Mouse (Mus musculus): ENCODE data around the gene Tns1. TPM values are rescaled to one million over a fixed set of nuclear protein-coding genes. Genes with fewer than 3 reads are reported as not detected.
A peak's percentile ranks its signal among the peaks of the same experiment; 100 is the strongest.

Tns1 gene
- polyA plus RNA-seq, 1 experiment from 2014 or later, result 15.6 TPM

- ATAC-seq (replicated peaks; ENCODE audit: low FRiP score), result no peak
- H3K4me2 ChIP-seq (ENCODE audit: low read depth, low read length, severe bottlenecking), result no peak overlapping the region
- no peak overlapping the region for H3K4me3 ChIP-seq (ENCODE audit: low read depth, low read length)
- no peak overlapping the region for H3K9ac ChIP-seq (ENCODE audit: low read length)
- no peaks in the 10 kb centered on the region for H3K27me3 ChIP-seq (ENCODE audit: control insufficient read depth, insufficient read depth, low read length)
- DNase-seq (ENCODE audit: low spot score), result no peak
- no peak overlapping the region for H3K27ac ChIP-seq (ENCODE audit: low read depth, low read length)
- no peaks in the 10 kb centered on the region for H3K36me3 ChIP-seq (ENCODE audit: control insufficient read depth, insufficient read depth, low read length)
- no peaks in the 10 kb centered on the region for H3K4me1 ChIP-seq (replicated peaks; ENCODE audit: control insufficient read depth, insufficient read depth, low read length)
- WGBS, result 65% methylated on average over 5 of the region's 5 CpGs
- no peaks in the 10 kb centered on the region for H3K9me3 ChIP-seq (ENCODE audit: control insufficient read depth, low read length)
Observed at GRCm38 (mm10) chr1:73992201-73992938, 131.9 kb downstream of the Tns1 start.

- Histone ChIP-seq H3K9ac (ENCODE audit: low read length) (no peak overlapping the region), H3K27me3 (ENCODE audit: control insufficient read depth, insufficient read depth, low read length) (no peaks in the 10 kb centered on the region), H3K4me2 (ENCODE audit: low read depth, low read length, severe bottlenecking) (no peak overlapping the region), H3K27ac (ENCODE audit: low read depth, low read length) (no peak overlapping the region), H3K4me1 (replicated peaks; ENCODE audit: control insufficient read depth, insufficient read depth, low read length) (no peaks in the 10 kb centered on the region), H3K36me3 (ENCODE audit: control insufficient read depth, insufficient read depth, low read length) (no peaks in the 10 kb centered on the region), H3K4me3 (ENCODE audit: low read depth, low read length) (no peak overlapping the region), H3K9me3 (ENCODE audit: control insufficient read depth, low read length) (no peaks in the 10 kb centered on the region)
- WGBS, result 87% methylated on average over 7 of the region's 7 CpGs
- ATAC-seq (replicated peaks; ENCODE audit: low FRiP score), result no peak
- no peak for DNase-seq (ENCODE audit: low spot score)
Observed at GRCm38 (mm10) chr1:73991226-73991625, 133.0 kb downstream of the Tns1 start.

- H3K4me2 ChIP-seq (ENCODE audit: low read depth, low read length, severe bottlenecking), result no peak overlapping the region
- H3K27ac ChIP-seq (ENCODE audit: low read depth, low read length), result no peak overlapping the region
- H3K4me1 ChIP-seq (replicated peaks; ENCODE audit: control insufficient read depth, insufficient read depth, low read length), result no peaks in the 10 kb centered on the region
- no peaks in the 10 kb centered on the region for H3K36me3 ChIP-seq (ENCODE audit: control insufficient read depth, insufficient read depth, low read length)
- H3K27me3 ChIP-seq (ENCODE audit: control insufficient read depth, insufficient read depth, low read length), result no peaks in the 10 kb centered on the region
- no peaks in the 10 kb centered on the region for H3K9me3 ChIP-seq (ENCODE audit: control insufficient read depth, low read length)
- 85% methylated on average over 3 of the region's 3 CpGs for WGBS
- no peak overlapping the region for H3K4me3 ChIP-seq (ENCODE audit: low read depth, low read length)
- no peak overlapping the region for H3K9ac ChIP-seq (ENCODE audit: low read length)
- no peak for DNase-seq (ENCODE audit: low spot score)
- ATAC-seq (replicated peaks; ENCODE audit: low FRiP score), result no peak
Observed at GRCm38 (mm10) chr1:73990024-73990423, 134.2 kb downstream of the Tns1 start.

GRCm38 (mm10) chr1:73987705-73988201, 136.5 kb downstream of the Tns1 start:
- Histone ChIP-seq H3K27me3 (ENCODE audit: control insufficient read depth, insufficient read depth, low read length) (no peaks in the 10 kb centered on the region), H3K9me3 (ENCODE audit: control insufficient read depth, low read length) (no peaks in the 10 kb centered on the region), H3K4me2 (ENCODE audit: low read depth, low read length, severe bottlenecking) (no peak overlapping the region), H3K4me1 (replicated peaks; ENCODE audit: control insufficient read depth, insufficient read depth, low read length) (no peaks in the 10 kb centered on the region), H3K27ac (ENCODE audit: low read depth, low read length) (no peak overlapping the region), H3K36me3 (ENCODE audit: control insufficient read depth, insufficient read depth, low read length) (no peaks in the 10 kb centered on the region), H3K4me3 (ENCODE audit: low read depth, low read length) (no peak overlapping the region), H3K9ac (ENCODE audit: low read length) (no peak overlapping the region)
- no peak for ATAC-seq (replicated peaks; ENCODE audit: low FRiP score)
- DNase-seq (ENCODE audit: low spot score), result no peak
- WGBS, result 61% methylated on average over 6 of the region's 9 CpGs

GRCm38 (mm10) chr1:73986268-73987045, 137.8 kb downstream of the Tns1 start:
- no peaks in the 10 kb centered on the region for H3K9me3 ChIP-seq (ENCODE audit: control insufficient read depth, low read length)
- H3K9ac ChIP-seq (ENCODE audit: low read length), result no peak overlapping the region
- no peak overlapping the region for H3K4me3 ChIP-seq (ENCODE audit: low read depth, low read length)
- ATAC-seq (replicated peaks; ENCODE audit: low FRiP score), result no peak
- 43% methylated on average over 6 of the region's 6 CpGs for WGBS
- H3K36me3 ChIP-seq (ENCODE audit: control insufficient read depth, insufficient read depth, low read length), result no peaks in the 10 kb centered on the region
- no peaks in the 10 kb centered on the region for H3K27me3 ChIP-seq (ENCODE audit: control insufficient read depth, insufficient read depth, low read length)
- H3K27ac ChIP-seq (ENCODE audit: low read depth, low read length), result no peak overlapping the region
- H3K4me2 ChIP-seq (ENCODE audit: low read depth, low read length, severe bottlenecking), result no peak overlapping the region
- no peaks in the 10 kb centered on the region for H3K4me1 ChIP-seq (replicated peaks; ENCODE audit: control insufficient read depth, insufficient read depth, low read length)
- DNase-seq (ENCODE audit: low spot score), result peak; percentile 68

GRCm38 (mm10) chr1:73985611-73986010, 138.6 kb downstream of the Tns1 start:
- H3K27me3 ChIP-seq (ENCODE audit: control insufficient read depth, insufficient read depth, low read length), result no peaks in the 10 kb centered on the region
- H3K27ac ChIP-seq (ENCODE audit: low read depth, low read length), result no peak overlapping the region
- 79% methylated on average over 4 of the region's 4 CpGs for WGBS
- no peak for DNase-seq (ENCODE audit: low spot score)
- no peaks in the 10 kb centered on the region for H3K36me3 ChIP-seq (ENCODE audit: control insufficient read depth, insufficient read depth, low read length)
- no peak overlapping the region for H3K4me3 ChIP-seq (ENCODE audit: low read depth, low read length)
- no peak overlapping the region for H3K9ac ChIP-seq (ENCODE audit: low read length)
- no peak overlapping the region for H3K4me2 ChIP-seq (ENCODE audit: low read depth, low read length, severe bottlenecking)
- ATAC-seq (replicated peaks; ENCODE audit: low FRiP score), result no peak
- H3K9me3 ChIP-seq (ENCODE audit: control insufficient read depth, low read length), result no peaks in the 10 kb centered on the region
- no peaks in the 10 kb centered on the region for H3K4me1 ChIP-seq (replicated peaks; ENCODE audit: control insufficient read depth, insufficient read depth, low read length)

GRCm38 (mm10) chr1:73979214-73979613, 145.0 kb downstream of the Tns1 start:
- H3K4me2 ChIP-seq (ENCODE audit: low read depth, low read length, severe bottlenecking), result no peak overlapping the region
- no peak for ATAC-seq (replicated peaks; ENCODE audit: low FRiP score)
- no peaks in the 10 kb centered on the region for H3K27me3 ChIP-seq (ENCODE audit: control insufficient read depth, insufficient read depth, low read length)
- no peak overlapping the region for H3K27ac ChIP-seq (ENCODE audit: low read depth, low read length)
- no peaks in the 10 kb centered on the region for H3K36me3 ChIP-seq (ENCODE audit: control insufficient read depth, insufficient read depth, low read length)
- WGBS, result 68% methylated on average over 3 of the region's 3 CpGs
- no peak for DNase-seq (ENCODE audit: low spot score)
- no peak overlapping the region for H3K4me3 ChIP-seq (ENCODE audit: low read depth, low read length)
- H3K4me1 ChIP-seq (replicated peaks; ENCODE audit: control insufficient read depth, insufficient read depth, low read length), result no peaks in the 10 kb centered on the region
- no peak overlapping the region for H3K9ac ChIP-seq (ENCODE audit: low read length)
- H3K9me3 ChIP-seq (ENCODE audit: control insufficient read depth, low read length), result no peaks in the 10 kb centered on the region

GRCm38 (mm10) chr1:73978576-73978975, 145.7 kb downstream of the Tns1 start:
- Histone ChIP-seq H3K9ac (ENCODE audit: low read length) (no peak overlapping the region), H3K9me3 (ENCODE audit: control insufficient read depth, low read length) (no peaks in the 10 kb centered on the region), H3K27ac (ENCODE audit: low read depth, low read length) (no peak overlapping the region), H3K4me1 (replicated peaks; ENCODE audit: control insufficient read depth, insufficient read depth, low read length) (no peaks in the 10 kb centered on the region), H3K27me3 (ENCODE audit: control insufficient read depth, insufficient read depth, low read length) (no peaks in the 10 kb centered on the region), H3K4me2 (ENCODE audit: low read depth, low read length, severe bottlenecking) (no peak overlapping the region), H3K36me3 (ENCODE audit: control insufficient read depth, insufficient read depth, low read length) (no peaks in the 10 kb centered on the region), H3K4me3 (ENCODE audit: low read depth, low read length) (no peak overlapping the region)
- ATAC-seq (replicated peaks; ENCODE audit: low FRiP score), result no peak
- DNase-seq (ENCODE audit: low spot score), result no peak
- WGBS, result 94% methylated on average over 1 of the region's 1 CpGs
